9 mouse cellular contexts compared by ENCODE assay signal in the genomic region with DNA sequence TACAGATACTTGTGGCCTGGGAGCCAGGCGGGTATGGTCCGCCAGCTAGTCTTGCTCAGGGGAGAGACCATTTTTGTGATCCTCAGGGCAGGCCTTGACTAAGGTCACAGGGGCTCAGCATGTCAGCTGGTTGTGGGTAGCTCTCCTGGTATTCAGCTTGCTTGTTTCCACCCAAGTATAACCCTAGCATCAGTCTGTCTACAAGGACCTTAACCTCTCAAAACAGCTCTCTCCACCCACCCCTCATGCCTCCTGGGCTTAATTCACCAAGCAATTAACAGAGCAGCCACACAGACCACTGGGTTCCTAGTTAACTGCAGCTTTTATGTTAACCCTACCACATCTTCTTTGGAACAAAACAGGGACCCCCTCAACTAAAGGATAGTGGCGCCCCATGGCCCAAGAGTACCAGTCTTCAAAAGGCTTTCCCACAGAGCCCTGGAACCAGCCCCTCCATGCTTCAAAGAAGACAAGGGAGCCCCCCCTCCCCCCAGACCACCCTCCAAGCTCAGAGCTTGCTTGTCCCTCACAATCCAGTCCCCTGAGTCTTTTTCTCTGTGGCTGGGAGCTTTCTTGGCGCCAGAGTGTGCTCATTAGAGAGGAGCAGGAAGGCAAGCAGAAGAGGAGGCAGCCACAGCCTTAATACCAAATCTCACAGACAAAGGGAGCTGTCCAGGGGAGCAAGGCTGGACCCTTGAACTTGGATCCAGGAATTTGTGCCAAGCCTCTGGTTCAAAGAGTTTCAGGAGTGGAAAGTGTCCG. TPM values are rescaled to one million over a fixed set of nuclear protein-coding genes. Genes with fewer than 3 reads are reported as not detected.
A peak's percentile ranks its signal among the peaks of the same experiment; 100 is the strongest.
DNase-seq lines count a peak whose midpoint lies in the region; ATAC-seq and TF ChIP-seq lines count a peak whose summit lies in the region.
"Had no signal": no experiment of that assay in that cellular context is flagged by ENCODE, and none has a peak within 500 bp of the region (broad histone marks: within the 10 kb centered on the region; RNA-seq: fewer than 3 reads in every experiment).

No protein-coding gene starts in this region.

- no peak for ATAC-seq in stomach, postnatal 0 days (ENCODE audit: low FRiP score, low TSS enrichment)
- no peak for ATAC-seq in erythroblast, adult 5-6 weeks (replicated peaks; ENCODE audit: low FRiP score, poor library complexity, severe bottlenecking)

- peaks cover 89% of the 10 kb centered on the region for H3K4me1 ChIP-seq in limb, embryonic 10.5 days
- peaks cover 18% of the 10 kb centered on the region for H3K4me1 ChIP-seq in stomach, postnatal 0 days (replicated peaks; ENCODE audit: control insufficient read depth, insufficient read depth)

- peaks cover 12% of the 10 kb centered on the region for H3K36me3 ChIP-seq in limb, embryonic 10.5 days
- no peaks in the 10 kb centered on the region for H3K36me3 ChIP-seq in stomach, postnatal 0 days (ENCODE audit: control insufficient read depth, insufficient read depth, low read length)

- 20% methylated on average over 5 of the region's 5 CpGs for WGBS in limb, embryonic 10.5 days
- 55% methylated on average over 5 of the region's 5 CpGs for WGBS in stomach, postnatal 0 days

- peak overlapping the region; percentile 88 for H3K27ac ChIP-seq in limb, embryonic 10.5 days
- peak overlapping the region; percentile 36; the same call in 1 of the 2 replicates for H3K27ac ChIP-seq in stomach, postnatal 0 days (replicated peaks)

- H3K27me3 ChIP-seq in limb, embryonic 10.5 days (ENCODE audit: low read depth, poor library complexity, severe bottlenecking), result no peaks in the 10 kb centered on the region
- H3K27me3 ChIP-seq in stomach, postnatal 0 days (ENCODE audit: control insufficient read depth, insufficient read depth, low read length), result no peaks in the 10 kb centered on the region

- H3K9ac ChIP-seq in stomach, postnatal 0 days (ENCODE audit: low read length), result no peak overlapping the region

- H3K4me3 ChIP-seq in limb, embryonic 10.5 days, result peak overlapping the region; percentile 5; the same call in 1 of the 2 replicates
- H3K4me3 ChIP-seq in stomach, postnatal 0 days (ENCODE audit: low read depth, low read length), result no peak overlapping the region

- no peak overlapping the region for H3K4me2 ChIP-seq in stomach, postnatal 0 days (replicated peaks; ENCODE audit: low read depth)

- H3K9me3 ChIP-seq in limb, embryonic 10.5 days (replicated peaks), result no peaks in the 10 kb centered on the region
- no peaks in the 10 kb centered on the region for H3K9me3 ChIP-seq in stomach, postnatal 0 days (ENCODE audit: control insufficient read depth, low read length)

- no peak for TF ChIP-seq EP300 in stomach, postnatal 0 days (optimal IDR thresholded peaks at IDR 0.05)

- no peak for TF ChIP-seq CTCF in stomach, postnatal 0 days (IDR thresholded peaks at IDR 0.05; ENCODE audit: low read depth)

- DNase-seq in adrenal gland, postnatal 14 days, result peak; percentile 35
- DNase-seq in adrenal gland, postnatal 10 days, result no peak
- DNase-seq in right cerebral cortex, postnatal 4 days, result peak; percentile 40
- no peak for DNase-seq in right cerebral cortex, postnatal 14 days
- DNase-seq in limb, embryonic 10.5 days (ENCODE audit: low spot score), result no peak
- DNase-seq in stomach, postnatal 0 days (ENCODE audit: low spot score), result no peak
- DNase-seq in urinary bladder, postnatal 10 days (ENCODE audit: low spot score), result no peak
- DNase-seq: right cerebral cortex, adult 18-20 months had no signal

RNA-seq across cellular contexts. Expression of gene Pbx1, which starts 48.1 kb away (rescaled TPM):
- total RNA-seq in adrenal gland, postnatal 14 days (2021), result 163 and 168 TPM in 2 replicates
- total RNA-seq in adrenal gland, postnatal 10 days (2021), result 100 to 1,000 TPM; 117 to 131 TPM
- 44.7 and 55.9 TPM in 2 replicates for polyA plus RNA-seq in limb, embryonic 10.5 days (2016; fragmentation: Nextera tagmentation; extraction: Ambion mirVana)
- polyA plus RNA-seq in stomach, postnatal 0 days (2015; fragmentation: Nextera tagmentation; extraction: Ambion mirVana), result 23.1 and 23.2 TPM in 2 replicates
- total RNA-seq in erythroblast, adult 5-6 weeks (2015; ENCODE audit: low replicate concordance), result 5.6 and 6.1 TPM in 2 replicates
- 3.2 and 5.2 TPM in 2 replicates for total RNA-seq in erythroblast, adult 5-6 weeks (2017; ENCODE audit: low replicate concordance)

Comparison
In these comparisons a context has a peak if more than half of its experiments do, and no peak if none do; other contexts are left out.
1. DNase-seq: peak in adrenal gland, postnatal 14 days (single experiment) and right cerebral cortex, postnatal 4 days (single experiment); none in adrenal gland, postnatal 10 days (single experiment), right cerebral cortex, postnatal 14 days (single experiment), limb, embryonic 10.5 days (single experiment), stomach, postnatal 0 days (single experiment) and urinary bladder, postnatal 10 days (single experiment).
2. RNA of gene Pbx1, which starts 48.1 kb away (total RNA-seq): 163 to 168 TPM in adrenal gland, postnatal 14 days and 117 to 131 TPM in adrenal gland, postnatal 10 days; 3.2 to 6.1 TPM in erythroblast, adult 5-6 weeks; every median in the first group is over 10 times any median in the second.